Mouse (Mus musculus) stomach, embryonic 14.5 days (tissue): ENCODE data around the gene Akt2. TPM values are rescaled to one million over a fixed set of nuclear protein-coding genes. Genes with fewer than 3 reads are reported as not detected.

Experiments used
- ATAC-seq: fragments of 200-750 bp; cut with Nextera tagmentation; 2 replicates; pipeline ENCODE4 v1.8.0; 2017; ENCODE audit warnings: low read depth, moderate TSS enrichment; ENCODE audit not compliant: insufficient number of reproducible peaks, insufficient read depth, low FRiP score
- H3K27ac ChIP-seq: fragments of 300-500 bp; sonication (generic); 2 replicates; pipeline ENCODE4 v1.5.1; 2014; ENCODE audit warnings: mild to moderate bottlenecking, low read length, moderate library complexity, mixed read lengths
- H3K27me3 ChIP-seq: fragments of 300-500 bp; sonication (generic); 2 replicates; pipeline ENCODE4 v1.6.1; 2014; ENCODE audit warnings: low read length, control low read depth, mixed read lengths; ENCODE audit not compliant: control insufficient read depth, insufficient read depth
- H3K36me3 ChIP-seq: fragments of 300-500 bp; sonication (generic); 2 replicates; pipeline ENCODE4 v1.6.1; 2014; ENCODE audit warnings: mild to moderate bottlenecking, control low read depth, low read length, moderate library complexity, mixed read lengths; ENCODE audit not compliant: control insufficient read depth, insufficient read depth
- H3K4me1 ChIP-seq: fragments of 300-500 bp; sonication (generic); 2 replicates; pipeline ENCODE4 v1.6.1; 2014; ENCODE audit warnings: low read length, control low read depth, mixed read lengths; ENCODE audit not compliant: control insufficient read depth, insufficient read depth
- H3K4me2 ChIP-seq: fragments of 300-500 bp; sonication (generic); replicated peaks from 2 replicates; pipeline ENCODE4 v1.6.1; 2014; ENCODE audit warnings: low read depth, low read length, control low read depth
- H3K4me3 ChIP-seq: fragments of 300-500 bp; sonication (generic); 2 replicates; pipeline ENCODE4 v1.5.1; 2014; ENCODE audit warnings: low read depth, low read length, control low read depth
- H3K9ac ChIP-seq: fragments of 300-500 bp; sonication (generic); replicated peaks from 2 replicates; pipeline ENCODE4 v1.6.1; 2014; ENCODE audit warnings: low read depth, mild to moderate bottlenecking, control low read depth, low read length, moderate library complexity, mixed read lengths
- H3K9me3 ChIP-seq: fragments of 300-500 bp; sonication (generic); 2 replicates; pipeline ENCODE4 v1.6.1; 2016; ENCODE audit warnings: low read depth, low read length, control low read depth; ENCODE audit not compliant: control insufficient read depth
- WGBS: fragments of 180-500 bp; shearing (Covaris S2); extraction: QIAGEN DNeasy Blood & Tissue Kit; methylation state at CpG from one replicate; pipeline ENCODE4 v1.1.7; 2014; 5-methylcytosine and 5-hydroxymethylcytosine counted together
- polyA plus RNA-seq: library from polyadenylated mRNA; unstranded; fragments of >200 nt; fragmentation: Nextera tagmentation; extraction: Ambion mirVana; gene quantifications from 2 replicates; pipeline ENCODE4 v1.2.1, GENCODE M21; 2014

Gene Akt2
- polyA plus RNA-seq, 1 experiment from 2014 or later: 91.5 TPM

DNA sequence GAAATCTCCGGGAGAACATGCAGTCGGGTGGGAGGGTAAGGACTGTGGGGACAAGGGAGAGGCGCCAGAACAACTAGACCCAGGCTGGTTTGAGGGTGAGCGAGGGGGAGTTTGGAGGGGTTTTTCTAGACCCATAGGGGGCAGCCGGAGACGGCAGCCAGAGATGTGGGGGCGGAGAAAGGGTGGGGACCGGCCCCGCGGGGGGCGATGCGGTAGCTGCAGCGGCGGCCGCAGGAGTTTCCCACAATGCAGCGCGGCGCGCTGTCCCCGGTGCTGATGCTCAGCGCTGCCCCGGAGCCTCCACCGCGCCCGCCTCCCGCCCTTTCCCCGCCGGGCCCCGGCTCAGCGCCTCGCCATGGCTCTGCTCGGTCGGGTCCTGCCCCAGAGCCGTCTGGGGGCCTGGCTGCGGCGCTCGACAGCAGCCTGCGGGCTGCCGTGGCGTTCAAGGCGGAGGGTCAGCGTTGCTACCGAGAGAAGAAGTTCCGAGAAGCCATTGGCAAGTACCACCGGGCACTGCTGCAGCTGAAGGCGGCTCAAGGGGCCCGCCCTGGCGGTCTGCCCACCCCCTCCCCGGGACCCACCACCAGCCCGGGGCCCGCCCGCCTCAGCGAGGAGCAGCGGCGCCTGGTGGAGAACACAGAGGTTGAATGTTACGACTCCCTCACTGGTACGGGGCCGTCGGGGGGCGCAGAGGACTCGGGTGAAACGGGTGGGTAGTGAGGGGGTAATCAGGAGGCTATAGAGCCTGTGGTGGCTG lies 62.5 kb downstream of the Akt2 start, which contains the start of gene Ttc9b:
Ttc9b (plus strand) TSS at position 235 of the 757 bp plus-strand sequence.
- Histone ChIP-seq H3K4me3 (peak within 1 kb of the TSS; percentile 16; the same call in 1 of the 2 replicates), H3K27me3 (peaks cover 29% of the 10 kb centered on the region), H3K36me3 (no peaks in the 10 kb centered on the region), H3K4me2 (peak within 1 kb of the TSS; percentile 39), H3K4me1 (0 out of 2 replicates have a peak, but pooled peaks cover 4% of the 10 kb centered on the region), H3K27ac (no peak within 1 kb of the TSS), H3K9ac (no peak within 1 kb of the TSS), H3K9me3 (no peaks in the 10 kb centered on the region)
- 2% methylated on average over 62 of the region's 62 CpGs for WGBS
- ATAC-seq: peak; percentile 25; the same call in 1 of the 2 replicates

DNA sequence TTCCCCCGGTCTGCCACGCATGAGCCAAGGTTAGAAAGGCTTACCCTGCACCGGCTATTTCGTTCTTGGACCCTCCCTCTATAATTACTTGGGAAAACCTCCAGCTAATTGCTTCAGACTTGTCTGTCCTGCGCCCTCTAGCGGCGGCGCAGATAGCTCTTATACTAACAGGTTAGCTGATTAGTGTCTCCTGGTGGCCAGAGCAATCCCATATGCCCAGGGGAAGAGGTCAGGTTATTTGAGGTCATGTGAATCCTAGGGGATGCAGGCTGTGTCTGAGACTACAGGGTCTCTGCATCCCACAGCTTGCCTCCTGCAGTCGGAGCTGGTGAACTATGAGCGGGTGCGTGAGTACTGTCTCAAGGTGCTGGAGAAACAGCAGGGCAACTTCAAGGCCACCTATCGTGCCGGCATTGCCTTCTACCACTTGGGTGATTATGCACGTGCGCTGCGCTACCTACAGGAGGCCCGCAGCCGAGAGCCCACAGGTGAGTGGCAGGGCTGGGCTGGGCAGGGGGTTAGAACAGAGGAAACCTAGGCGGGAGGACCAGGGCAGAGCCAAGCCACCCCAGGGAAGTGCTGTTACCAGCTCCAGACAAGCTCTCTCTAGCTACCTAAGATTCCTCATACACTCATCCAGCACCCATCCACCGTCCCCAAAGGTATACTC lies 63.4 kb downstream of the Akt2 start:
- Histone ChIP-seq H3K27ac (no peak overlapping the region), H3K4me3 (no peak overlapping the region), H3K27me3 (peaks cover 30% of the 10 kb centered on the region), H3K4me2 (no peak overlapping the region), H3K9ac (no peak overlapping the region), H3K36me3 (no peaks in the 10 kb centered on the region), H3K4me1 (0 out of 2 replicates have a peak, but pooled peaks cover 4% of the 10 kb centered on the region), H3K9me3 (no peaks in the 10 kb centered on the region)
- no peak for ATAC-seq
- 64% methylated on average over 20 of the region's 20 CpGs for WGBS

- H3K4me1 ChIP-seq: 0 out of 2 replicates have a peak, but pooled peaks cover 4% of the 10 kb centered on the region
- H3K36me3 ChIP-seq: no peaks in the 10 kb centered on the region
- no peak overlapping the region for H3K27ac ChIP-seq
- 31% methylated on average over 11 of the region's 11 CpGs for WGBS
- peaks cover 30% of the 10 kb centered on the region for H3K27me3 ChIP-seq
- H3K9me3 ChIP-seq: no peaks in the 10 kb centered on the region
- H3K4me2 ChIP-seq: no peak overlapping the region
- H3K9ac ChIP-seq: no peak overlapping the region
- no peak for ATAC-seq
- H3K4me3 ChIP-seq: no peak overlapping the region
These were observed 64.2 kb downstream of the Akt2 start for GRCm38 (mm10) chr7:27655545-27655944.

DNA sequence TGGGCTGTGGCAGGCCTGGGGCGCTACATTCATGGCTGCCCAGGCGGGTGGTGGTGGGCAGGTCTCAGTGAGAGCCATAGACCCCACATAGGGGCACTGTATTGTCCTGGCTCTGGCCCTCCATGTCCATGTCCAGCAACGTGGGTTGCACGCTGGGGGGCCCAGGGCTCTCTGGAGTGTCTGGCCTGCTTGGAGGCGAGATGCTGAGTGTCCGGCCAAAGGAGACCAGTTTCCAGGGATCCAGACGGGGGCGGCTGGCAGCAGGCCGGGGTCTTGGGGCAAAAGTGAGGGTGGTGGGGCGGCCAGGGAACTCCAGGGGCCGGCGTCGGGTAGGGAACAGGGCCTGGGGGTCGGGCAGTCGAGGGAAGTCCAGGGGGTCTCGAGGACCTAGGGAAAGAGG lies 65.2 kb downstream of the Akt2 start:
- no peak overlapping the region for H3K27ac ChIP-seq
- 90% methylated on average over 16 of the region's 16 CpGs for WGBS
- 0 out of 2 replicates have a peak, but pooled peaks cover 4% of the 10 kb centered on the region for H3K4me1 ChIP-seq
- peaks cover 30% of the 10 kb centered on the region for H3K27me3 ChIP-seq
- H3K9me3 ChIP-seq: no peaks in the 10 kb centered on the region
- H3K4me3 ChIP-seq: no peak overlapping the region
- ATAC-seq: no peak
- no peak overlapping the region for H3K4me2 ChIP-seq
- H3K36me3 ChIP-seq: no peaks in the 10 kb centered on the region
- no peak overlapping the region for H3K9ac ChIP-seq

DNA sequence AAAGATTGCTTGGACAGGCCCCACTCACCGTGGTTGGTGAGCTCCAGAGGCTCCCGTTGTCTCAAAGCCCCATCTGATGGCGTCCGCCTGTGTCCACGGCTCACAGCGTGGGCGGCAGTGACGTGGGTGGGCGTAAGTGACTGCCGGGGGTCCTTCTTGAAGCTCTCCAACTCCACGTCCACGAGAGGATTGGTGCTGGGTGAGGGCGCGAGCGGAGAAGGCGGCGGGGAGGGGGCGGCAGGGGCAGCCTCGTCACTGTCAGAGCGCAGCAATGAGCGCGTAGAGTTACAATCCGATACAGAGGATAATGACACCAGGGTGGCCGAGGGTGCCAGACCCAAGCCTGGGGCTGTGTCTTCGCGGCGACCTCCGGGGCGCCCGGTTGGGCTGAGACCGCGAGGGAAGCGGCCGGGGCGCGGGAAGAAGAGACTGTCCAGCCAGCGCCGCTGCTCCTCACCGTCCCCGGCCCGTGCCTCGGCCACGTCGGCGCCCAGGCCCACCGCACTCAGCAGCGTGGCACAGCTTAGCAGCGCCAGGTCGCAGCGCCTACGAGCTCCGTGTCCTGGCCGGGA lies 66.6 kb downstream of the Akt2 start:
- Histone ChIP-seq H3K4me3 (no peak overlapping the region), H3K9me3 (no peaks in the 10 kb centered on the region), H3K9ac (no peak overlapping the region), H3K27me3 (peaks cover 25% of the 10 kb centered on the region), H3K4me1 (0 out of 2 replicates have a peak, but pooled peaks cover 4% of the 10 kb centered on the region), H3K36me3 (no peaks in the 10 kb centered on the region), H3K4me2 (no peak overlapping the region), H3K27ac (no peak overlapping the region)
- no peak for ATAC-seq
- WGBS: 32% methylated on average over 53 of the region's 53 CpGs

- H3K4me3 ChIP-seq: no peak overlapping the region
- no peak overlapping the region for H3K9ac ChIP-seq
- WGBS: 61% methylated on average over 14 of the region's 14 CpGs
- H3K4me1 ChIP-seq: 0 out of 2 replicates have a peak, but pooled peaks cover 2% of the 10 kb centered on the region
- no peak for ATAC-seq
- H3K4me2 ChIP-seq: no peak overlapping the region
- no peak overlapping the region for H3K27ac ChIP-seq
- peaks cover 14% of the 10 kb centered on the region for H3K27me3 ChIP-seq
- H3K36me3 ChIP-seq: no peaks in the 10 kb centered on the region
- no peaks in the 10 kb centered on the region for H3K9me3 ChIP-seq
These were observed 67.6 kb downstream of the Akt2 start for GRCm38 (mm10) chr7:27658712-27659663.

DNA sequence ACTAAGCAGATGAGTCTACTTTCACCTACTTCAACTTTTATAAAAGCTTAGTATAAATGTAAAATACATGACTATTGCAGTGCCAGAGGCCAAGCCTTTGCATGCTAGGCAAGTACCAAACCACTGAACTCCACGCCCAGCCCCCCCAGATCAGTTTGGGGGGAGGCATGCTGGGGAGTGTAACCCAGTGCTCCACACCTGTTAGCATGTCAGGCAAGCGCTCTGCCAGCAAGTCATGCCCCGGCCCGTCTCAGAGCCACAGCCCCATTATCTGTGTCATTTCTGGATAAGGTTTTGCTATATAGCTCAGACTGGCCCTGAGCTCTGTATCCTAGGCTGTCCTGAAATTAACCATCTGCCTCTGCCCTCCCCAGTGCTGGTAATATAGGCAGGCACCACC lies 70.7 kb downstream of the Akt2 start:
- no peak for ATAC-seq
- H3K9ac ChIP-seq: no peak overlapping the region
- H3K4me1 ChIP-seq: no peaks in the 10 kb centered on the region
- H3K27me3 ChIP-seq: peaks cover 6% of the 10 kb centered on the region; the same call in 1 of the 2 replicates
- no peak overlapping the region for H3K27ac ChIP-seq
- H3K4me2 ChIP-seq: no peak overlapping the region
- no peak overlapping the region for H3K4me3 ChIP-seq
- H3K9me3 ChIP-seq: no peaks in the 10 kb centered on the region
- no peaks in the 10 kb centered on the region for H3K36me3 ChIP-seq
- 75% methylated on average over 4 of the region's 4 CpGs for WGBS
